Mouse (Mus musculus): ENCODE measurements around the gene Csf2rb2.
"Not testable (repeated sequence)": the region's sequence is repeated elsewhere in the genome, so short reads cannot be mapped to it uniquely, and the experiment has no call there.

Csf2rb2 gene

DNA sequence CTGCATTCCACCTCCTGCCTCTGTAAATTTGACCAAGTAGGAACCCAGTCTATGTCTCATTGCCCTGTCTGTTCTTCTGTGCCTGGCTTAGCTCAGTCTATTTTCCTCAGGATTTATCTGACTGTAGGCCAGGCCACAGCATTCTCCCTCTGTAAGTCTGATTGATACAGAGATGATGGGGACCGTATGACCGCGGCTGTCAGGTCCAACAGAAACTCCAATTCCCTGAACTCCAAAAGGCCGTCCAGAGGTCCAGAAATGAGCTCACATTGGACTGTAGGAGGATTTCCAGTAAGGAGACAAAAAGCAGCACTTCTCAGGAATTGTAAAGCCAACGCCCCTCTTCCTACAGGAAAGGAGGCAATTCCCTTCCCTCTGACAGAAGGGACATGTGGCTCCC lies 8.1 kb upstream of the Csf2rb2 start:
- not testable (repeated sequence) for DNase-seq (ENCODE audit: low spot score)

DNA sequence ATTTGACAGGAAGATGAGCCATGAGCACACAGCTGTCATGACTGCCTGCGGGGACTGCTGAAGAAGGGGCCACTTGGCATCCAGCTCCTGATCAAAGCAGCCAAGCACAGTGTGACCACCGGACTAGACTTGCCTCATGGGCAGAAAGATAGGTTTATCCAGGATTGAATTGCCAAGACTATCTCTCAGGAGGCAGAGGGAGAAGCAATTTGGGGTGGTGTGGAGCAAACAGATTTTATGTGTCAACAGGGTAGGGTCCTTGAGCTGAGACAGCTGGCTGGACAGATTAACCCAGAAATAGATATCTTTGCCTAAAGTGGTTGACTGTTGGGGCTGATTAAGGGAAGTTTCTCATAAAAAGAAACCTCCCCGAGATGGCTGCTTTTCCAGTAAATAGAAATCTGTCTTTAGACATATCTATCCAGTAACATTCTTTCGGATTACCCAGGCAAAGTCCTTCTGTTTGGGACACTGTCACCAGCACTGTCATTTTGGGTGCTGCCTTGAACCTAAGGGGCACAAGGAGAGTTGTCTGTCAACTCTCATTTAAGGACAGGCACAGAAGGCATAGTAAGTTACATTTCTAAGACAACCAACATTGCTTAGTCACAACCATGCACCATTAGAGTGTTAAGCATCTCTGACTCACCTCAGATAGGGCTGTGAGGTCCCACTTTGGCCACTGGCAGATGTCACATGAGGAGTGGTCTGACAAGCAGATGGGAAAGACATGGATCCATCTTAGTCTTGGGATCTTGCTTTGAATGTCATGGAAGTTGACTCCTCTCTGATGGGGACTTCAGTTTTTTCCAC lies 7.1 kb upstream of the Csf2rb2 start:
- not testable (repeated sequence) for DNase-seq (ENCODE audit: low spot score)

DNA sequence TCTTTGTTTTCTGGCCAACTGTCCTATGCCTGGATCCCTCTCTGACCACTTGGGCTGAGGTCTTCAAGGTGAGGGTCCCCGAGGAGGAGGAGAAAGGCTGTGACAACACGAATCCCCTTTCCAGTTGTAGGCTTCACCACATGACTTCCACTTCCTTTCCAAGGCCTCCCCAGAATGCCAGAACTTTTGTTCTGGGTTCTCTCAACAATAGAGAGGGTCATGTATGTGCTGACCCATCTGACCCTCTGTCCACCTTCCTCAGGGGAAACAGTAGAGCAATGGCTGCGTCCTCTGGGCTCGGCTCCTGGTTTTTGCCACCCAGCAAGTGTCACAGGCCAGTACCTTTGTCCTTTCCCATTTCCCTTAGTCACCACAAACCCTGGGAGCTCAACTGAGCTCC lies 5.5 kb upstream of the Csf2rb2 start:
- no peak for DNase-seq (ENCODE audit: low spot score)

DNA sequence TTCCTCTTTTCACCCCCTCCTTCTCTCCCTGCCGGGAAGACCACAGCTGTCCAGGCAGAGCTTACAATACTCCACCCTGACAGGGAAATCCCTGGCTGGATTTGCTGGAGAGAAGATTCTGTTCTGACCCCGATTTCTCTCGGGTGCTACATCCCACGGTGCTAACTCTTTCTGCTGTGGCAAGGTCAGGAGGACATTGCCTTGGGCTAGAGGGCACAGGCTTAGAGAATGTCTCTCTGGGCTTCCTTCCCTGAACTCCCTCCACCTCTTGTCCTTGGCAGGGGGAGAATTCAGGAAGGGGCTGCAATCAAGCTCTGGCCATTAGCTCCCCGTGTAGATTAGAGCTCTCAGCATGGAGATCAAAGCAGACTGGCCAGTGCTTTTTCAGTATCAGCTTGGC lies 4.3 kb upstream of the Csf2rb2 start:
- DNase-seq (ENCODE audit: low spot score) = peak; percentile 5

DNA sequence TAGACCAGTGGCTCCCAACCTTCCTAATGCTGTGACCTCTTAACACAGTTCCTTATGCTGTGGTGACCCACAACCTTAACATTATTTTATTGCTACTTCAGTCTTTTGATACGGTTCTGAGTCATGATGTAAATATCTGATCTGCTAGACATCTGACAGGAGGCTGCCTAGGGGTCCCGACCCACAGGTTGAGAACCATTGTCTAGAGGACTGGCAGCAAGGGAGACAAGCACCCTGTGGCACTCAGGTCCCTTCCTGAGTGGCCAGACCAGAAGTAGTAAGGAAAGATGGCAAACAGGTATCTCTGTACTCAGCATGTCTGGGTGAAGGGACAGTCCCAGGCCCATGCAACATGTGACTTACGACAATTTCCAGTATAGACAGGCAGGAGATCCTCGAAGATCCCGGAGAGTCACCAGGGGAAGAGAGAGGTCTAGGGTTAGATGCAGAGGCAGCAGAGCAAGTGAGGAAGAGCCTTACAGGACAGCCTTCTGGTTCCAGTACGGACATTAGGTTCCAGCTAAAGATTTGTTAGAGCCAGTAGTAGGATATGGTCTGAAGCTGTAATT lies 1.8 kb downstream of the Csf2rb2 start:
- no peak for DNase-seq (ENCODE audit: low spot score)

DNA sequence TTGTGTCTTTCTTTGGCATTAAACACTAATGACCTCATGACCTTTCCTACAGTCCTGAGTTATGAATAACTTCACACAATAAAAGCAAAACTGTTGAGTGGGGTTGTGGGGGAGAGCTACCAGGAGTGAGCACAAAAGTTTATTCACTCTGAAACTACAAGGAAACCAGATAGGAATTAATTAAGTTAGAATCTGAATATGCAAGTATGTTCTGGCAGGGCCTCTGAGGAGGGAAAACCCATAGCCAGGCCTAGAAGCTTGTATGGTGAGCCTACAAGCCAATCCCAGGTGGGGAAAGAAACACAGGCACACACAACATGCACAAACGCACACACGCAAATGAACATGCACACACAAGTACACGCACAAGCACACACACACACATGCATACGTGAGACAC lies 2.8 kb downstream of the Csf2rb2 start:
- no peak for DNase-seq (ENCODE audit: low spot score)

DNA sequence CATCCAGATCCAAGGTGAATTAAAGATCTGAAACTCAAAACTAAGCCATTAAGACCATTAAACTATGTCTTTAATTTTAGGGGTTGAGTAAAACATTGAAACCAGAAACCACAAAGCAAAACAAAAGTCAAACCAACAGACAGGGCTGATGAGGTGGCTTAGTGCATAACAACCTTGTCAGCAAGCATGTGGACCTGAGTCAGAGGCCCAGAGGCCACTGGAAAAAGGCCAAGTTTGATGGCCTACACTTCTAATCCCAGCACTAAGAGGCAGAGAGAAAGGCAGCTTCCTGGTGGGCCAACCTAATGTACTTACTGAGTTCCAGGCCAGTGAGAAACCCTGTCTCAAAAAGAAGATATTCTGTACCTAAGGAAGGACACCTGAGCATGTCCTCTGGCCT lies 4.7 kb downstream of the Csf2rb2 start:
- DNase-seq (ENCODE audit: low spot score) = no peak

DNA sequence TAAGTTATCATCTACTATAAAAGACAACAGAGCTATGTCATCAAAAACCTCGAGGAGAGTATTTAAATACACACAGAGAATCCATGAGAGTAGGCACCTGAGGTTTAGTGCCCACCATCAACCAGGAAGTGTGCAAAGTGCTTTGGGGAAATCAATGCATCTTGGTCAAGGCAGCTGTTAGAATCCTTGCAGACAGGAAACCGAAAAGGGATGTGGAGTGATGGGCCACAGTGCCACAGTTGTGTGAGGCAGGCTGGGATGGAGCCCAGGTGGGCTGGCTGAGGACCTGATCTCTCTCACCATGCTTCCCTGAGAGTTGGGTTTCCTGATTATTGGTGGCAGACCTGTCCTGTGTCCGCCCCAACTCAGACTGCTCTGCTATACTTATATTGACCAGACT lies 5.9 kb downstream of the Csf2rb2 start:
- DNase-seq (ENCODE audit: low spot score) = no peak

DNA sequence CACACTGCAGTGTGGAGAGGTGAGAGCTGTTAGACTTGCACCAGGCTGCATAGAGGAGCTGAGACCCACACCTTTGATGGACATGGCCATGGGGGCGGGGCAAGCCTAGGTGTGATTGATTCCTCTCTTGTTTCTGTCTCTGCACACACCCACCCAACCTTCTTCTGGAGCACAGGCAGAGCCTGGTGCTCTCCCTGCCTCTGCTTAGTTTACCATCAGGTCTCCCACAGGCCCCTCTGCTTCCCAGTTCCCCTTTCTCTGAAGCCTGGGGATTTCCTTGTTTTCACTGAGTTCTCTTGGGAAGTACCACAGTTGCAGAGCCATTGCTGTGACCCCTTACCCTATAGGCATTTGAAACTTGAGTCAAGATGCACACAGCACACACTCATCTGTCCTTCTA lies 7.0 kb downstream of the Csf2rb2 start:
- no peak for DNase-seq (ENCODE audit: low spot score)

DNA sequence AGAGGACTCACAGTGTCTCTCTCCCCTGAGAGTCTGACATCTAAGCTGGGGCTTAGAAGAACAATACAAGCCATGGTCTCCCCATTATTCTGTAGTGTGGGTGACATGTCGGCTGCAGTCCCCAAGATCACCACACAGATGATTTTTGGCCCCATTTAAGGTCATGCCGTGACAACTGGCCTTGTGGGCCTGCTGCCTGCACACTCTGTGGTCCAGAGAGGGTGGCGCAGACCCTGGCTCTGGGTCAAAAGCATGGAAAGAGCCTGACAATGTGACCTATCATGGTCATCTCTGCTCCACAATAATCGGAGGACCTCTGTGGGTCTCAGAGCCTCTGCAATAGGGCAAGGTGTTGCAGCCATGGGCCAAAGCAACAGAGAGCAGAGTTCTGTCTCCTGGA lies 11.8 kb downstream of the Csf2rb2 start:
- no peak for DNase-seq (ENCODE audit: low spot score)

DNA sequence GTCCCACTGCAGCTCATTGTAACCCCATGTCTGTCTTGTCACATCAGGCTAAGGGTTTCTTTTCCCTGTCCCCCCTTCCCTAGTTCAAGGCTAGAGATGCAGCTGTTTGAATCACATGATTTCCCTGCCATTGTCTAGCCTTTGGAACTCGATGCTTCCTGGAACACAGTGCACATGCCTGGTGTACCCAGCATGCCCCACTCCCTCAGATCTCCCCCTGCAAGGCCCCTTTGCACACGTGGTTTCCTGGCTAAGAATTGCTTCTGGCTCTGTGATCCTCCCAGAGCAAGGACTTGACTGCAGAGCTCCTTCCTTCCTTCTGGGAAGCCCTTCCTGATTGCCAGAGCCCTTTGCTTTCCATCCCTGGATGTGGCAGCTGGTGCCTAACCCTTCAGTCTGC lies 12.3 kb downstream of the Csf2rb2 start:
- not testable (repeated sequence) for DNase-seq (ENCODE audit: low spot score)

DNA sequence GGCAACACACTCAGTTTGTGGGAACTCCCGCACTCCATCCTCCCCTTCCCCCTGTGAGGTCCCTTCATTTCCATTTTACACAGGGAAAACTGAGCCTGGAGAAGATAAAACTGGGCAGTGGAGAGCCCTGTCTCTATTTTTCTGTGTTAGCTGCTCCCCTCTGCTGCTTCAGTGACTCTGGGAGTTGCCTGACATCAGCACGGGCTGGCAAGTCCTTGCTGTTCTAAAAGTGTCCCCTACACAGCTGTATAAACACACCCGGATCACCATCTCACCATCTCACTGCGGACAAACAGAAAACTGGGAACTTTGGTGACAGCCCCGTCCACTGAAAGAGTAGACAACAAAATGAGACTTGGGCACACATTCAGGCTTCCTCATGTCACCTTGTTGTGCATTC lies 15.7 kb downstream of the Csf2rb2 start:
- DNase-seq (ENCODE audit: low spot score) = not testable (repeated sequence)

DNA sequence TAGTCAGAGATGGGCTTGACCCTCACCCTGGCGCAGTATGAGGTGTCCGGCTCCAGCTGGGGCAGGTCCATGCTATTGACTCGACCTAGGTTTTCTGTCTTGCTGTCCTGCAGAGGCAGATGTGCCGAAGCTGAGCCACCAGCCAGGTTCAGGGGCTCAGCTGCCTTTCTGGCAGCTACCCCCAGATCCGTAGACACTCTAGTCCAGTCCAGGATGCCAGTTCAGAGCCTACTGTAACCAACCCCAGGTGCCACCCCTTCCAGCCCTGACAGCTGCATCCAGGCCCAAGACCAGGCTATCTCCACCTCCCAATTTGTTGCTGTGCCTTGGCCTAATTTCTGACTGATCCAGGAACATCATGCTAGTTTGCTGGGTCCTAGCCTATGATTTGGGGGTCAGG lies 17.6 kb downstream of the Csf2rb2 start:
- DNase-seq (ENCODE audit: low spot score) = no peak

DNA sequence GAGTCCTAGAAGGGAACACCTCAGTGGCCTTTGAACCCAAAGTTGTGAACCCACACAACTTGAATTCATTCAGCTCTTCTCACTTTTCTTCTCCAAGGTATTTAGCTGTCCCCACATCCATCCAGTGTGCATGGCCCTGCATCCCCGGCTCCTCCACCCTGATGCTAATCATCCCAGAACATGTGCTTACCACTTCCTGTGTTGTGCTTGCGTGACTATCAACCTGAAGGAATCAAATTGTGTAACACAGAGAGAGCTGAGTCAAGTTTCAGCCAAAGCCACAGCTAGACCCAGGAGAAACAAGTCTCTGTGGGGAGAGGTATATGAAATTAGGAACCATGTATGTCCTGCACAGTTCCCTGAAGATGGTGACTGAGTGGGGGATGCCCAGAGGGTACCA lies 27.2 kb downstream of the Csf2rb2 start:
- DNase-seq (ENCODE audit: low spot score) = no peak

DNA sequence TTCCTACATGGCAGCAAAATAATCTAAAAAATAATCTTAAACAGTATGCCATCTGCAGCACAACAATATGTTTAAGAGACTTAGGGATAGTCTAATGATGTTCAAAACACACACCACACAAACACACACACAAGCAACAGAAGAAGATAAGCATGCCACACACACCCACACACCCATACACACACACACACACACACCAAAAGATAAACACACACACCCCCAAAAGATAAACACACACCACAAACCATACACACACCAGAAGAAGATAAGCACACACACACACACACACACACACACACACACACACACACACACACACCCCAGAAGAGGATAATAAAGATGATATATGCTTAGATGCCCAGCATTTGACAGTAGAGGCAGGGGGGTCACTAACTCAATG lies 34.3 kb downstream of the Csf2rb2 start:
- DNase-seq (ENCODE audit: low spot score) = no peak

DNA sequence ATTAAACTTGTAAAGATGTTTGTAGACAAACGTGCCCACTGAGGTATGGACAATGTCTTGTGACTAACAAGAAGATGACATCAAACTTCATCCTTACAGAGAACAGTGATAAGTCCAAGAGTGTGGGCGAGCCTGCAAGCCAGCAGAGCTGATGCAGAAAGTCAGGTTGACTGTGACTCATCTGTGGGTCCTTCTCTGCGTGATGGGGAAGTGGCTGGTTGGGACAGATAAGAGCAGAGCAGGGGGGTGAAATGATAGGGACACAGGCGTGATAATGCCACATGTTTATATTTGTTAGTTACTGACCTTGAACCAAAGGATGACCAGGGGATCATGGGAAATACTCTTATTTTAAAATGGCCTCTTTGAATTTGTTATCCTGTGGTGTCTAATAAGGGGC lies 37.7 kb downstream of the Csf2rb2 start:
- DNase-seq (ENCODE audit: low spot score) = no peak

DNA sequence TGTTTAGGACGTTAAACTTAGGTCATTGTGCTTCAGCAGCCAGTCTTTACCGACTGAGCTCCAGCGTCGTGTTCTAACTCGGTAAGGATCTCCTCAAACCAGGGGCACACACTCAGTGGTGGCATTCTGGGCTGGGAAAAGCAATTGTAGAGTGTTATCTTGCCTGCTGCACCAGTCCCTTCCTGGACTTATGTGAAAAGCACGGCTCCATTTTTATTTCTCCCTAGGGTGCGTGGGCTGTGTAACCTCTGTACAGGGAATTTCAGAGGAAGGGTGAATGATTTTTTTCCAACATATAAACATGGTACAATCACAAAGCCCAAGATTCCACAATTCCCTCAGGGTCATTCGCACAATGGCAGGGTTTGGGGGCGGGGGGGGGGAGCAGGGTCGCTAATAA lies 38.1 kb downstream of the Csf2rb2 start:
- DNase-seq (ENCODE audit: low spot score) = no peak

DNA sequence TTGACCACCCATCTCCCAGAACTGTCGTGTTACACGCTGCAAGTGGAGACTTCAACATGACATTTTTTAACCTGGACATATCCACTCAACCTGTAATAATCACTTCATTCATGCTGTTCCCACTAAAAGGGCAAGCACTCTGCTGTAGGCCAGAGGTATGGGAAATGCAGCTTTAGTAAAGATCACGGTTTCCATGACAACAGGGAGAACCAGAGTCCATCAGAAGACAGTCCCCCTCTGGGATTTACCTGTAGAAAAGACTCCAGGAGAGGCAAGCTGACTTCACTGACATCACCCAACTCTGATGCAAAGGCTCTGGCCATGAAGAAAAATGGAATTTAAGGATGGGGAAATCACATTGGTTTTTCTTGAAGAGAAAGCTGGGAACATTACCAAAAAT lies 42.2 kb downstream of the Csf2rb2 start:
- DNase-seq (ENCODE audit: low spot score) = peak; percentile 11

DNA sequence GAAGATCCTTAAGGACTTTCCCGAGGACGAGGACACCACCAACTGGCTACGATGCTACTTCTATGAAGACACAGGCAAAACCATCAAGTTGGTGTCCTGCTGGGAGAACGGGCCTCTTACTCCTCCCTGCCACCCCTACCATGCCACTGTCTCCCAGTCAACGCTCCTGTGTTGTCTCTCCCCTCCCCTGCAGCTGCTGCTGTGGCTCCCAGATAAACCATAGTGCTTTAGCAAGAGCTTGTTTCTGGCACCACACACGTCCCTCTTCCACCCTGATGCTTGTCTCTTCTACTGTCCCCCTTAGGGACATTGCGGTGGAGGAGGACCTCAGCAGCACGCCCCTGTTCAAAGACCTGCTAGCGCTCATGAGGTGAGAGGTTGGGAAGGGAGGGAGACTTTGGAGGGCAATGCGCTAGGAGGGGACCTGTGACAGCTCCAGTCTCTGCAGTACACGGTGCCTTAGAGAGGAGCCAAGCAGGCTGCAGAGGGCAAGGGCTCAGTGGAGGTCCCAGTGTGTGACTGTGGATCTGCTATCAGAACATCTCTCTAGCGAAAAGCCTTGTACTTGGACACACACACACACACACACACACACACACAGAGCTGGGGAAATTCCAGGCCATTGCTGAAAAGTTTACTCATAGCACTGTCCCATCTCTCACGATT lies 44.7 kb downstream of the Csf2rb2 start:
- no peak for DNase-seq (ENCODE audit: low spot score)

DNA sequence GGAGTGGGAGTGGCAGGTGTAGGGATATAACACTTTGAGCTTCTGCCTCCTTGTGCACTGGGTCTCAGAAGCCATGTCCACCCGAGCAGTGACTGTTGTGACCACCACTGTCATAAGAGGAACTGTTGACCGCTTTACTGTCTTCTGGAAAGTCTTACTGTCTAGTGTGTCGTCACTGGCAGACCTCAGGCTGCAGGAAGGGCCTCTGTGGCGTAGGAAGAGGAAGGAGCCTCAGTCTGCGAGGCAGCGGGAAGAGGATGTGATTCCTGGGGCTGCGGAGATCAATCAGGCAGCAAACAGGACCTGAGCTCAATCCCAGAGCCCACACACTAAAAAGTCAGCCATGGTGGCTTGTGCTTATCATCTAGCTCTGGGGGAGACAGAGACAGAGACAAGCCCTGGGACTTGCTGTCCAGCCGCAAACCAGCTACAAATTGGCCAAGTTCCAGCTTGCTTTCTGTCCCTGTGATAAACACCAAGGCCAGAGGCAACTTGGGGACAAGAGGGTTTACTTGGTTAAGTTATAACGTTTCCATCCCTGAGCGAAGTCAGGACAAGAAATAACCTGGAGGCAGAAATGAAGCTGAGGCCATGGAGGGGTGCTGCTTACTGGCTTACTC lies 47.2 kb downstream of the Csf2rb2 start:
- DNase-seq (ENCODE audit: low spot score) = no peak

DNA sequence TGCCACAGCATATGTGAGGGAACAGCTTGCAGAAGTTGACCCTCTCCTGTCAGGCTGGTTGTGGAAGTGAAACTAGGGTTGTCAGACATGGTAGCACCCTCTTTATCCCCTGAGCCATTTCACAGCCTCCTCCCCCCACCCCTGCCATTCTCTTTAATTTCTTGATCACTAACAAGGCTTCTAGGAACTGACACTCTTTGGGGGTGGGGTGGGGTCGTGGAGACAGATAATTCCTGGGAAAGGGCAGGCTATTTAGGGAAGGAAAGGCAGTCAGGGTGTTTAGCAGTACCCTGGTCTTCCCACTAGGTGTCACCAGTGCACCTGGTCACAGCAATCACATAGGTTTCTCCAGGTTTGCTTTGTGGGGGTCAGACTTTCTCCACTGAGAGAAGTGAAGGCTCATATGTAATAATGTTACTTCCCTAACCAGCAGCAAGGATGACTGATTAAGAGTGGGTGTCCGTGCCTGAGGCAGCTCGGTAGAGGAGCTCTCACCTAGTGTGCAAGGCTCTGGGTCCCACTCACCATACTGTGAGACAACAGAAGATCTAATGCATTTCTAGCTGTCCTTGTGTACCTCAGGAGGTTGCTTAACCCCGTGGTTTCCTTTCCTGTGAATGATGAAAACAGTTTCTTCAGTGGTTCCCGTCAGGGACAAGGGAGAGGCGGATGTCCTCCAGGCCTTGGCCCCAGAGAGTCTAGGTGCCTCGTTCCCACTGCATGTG lies 48.0 kb downstream of the Csf2rb2 start:
- DNase-seq (ENCODE audit: low spot score) = peak; percentile 83

DNA sequence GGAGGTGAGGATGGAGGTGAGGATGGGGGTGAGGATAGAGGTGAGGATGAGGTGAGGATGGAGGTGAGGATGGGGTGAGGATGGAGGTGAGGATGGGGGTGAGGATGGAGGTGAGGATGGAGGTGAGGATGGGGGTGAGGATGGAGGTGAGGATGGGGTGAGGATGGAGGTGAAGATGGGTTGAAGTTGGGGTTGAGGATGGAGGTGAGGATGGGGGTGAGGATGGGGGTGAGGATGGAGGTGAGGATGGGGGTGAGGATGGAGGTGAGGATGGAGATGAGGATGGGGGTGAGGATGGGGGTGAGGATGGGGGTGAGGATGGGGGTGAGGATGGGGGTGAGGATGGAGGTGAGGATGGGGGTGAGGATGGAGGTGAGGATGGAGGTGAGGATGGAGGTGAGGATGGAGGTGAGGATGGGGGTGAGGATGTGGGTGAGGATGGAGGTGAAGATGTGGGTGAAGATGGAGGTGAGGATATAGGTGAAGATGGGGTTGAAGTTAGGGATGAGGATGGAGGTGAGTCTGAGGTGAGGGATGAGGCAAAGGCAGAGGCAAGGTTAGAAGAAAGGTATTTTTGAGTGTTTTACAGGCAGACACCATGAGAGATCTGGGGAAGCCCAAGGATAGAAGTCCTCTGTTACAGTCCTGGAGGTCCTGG lies 48.8 kb downstream of the Csf2rb2 start:
- DNase-seq (ENCODE audit: low spot score) = not testable (repeated sequence)
